Mouse (Mus musculus): ENCODE data around the gene Gm595. TPM values are rescaled to one million over a fixed set of nuclear protein-coding genes. Genes with fewer than 3 reads are reported as not detected.

Gm595 gene
- not detected for polyA plus RNA-seq (2015; fragmentation: Illumina TruSeq; extraction: RNeasy Lipid Tissue Mini Kit (QIAGEN cat#74804); ENCODE audit: low read depth, low replicate concordance)

GRCm38 (mm10) chrX:48877613-48878012, at the start of gene Gm595:
TSS of gene Gm595 (minus strand) at chrX:48877713.

Other genes with a start within 250 kb of the Gm595 start
- not detected for gene Gpr119, start 203.2 kb downstream of the Gm595 start, polyA plus RNA-seq (2015; fragmentation: Illumina TruSeq; extraction: RNeasy Lipid Tissue Mini Kit (QIAGEN cat#74804); ENCODE audit: low read depth, low replicate concordance)
- 7.1 TPM for gene Rbmx2, start 182.7 kb downstream of the Gm595 start, polyA plus RNA-seq (2015; fragmentation: Illumina TruSeq; extraction: RNeasy Lipid Tissue Mini Kit (QIAGEN cat#74804); ENCODE audit: low read depth, low replicate concordance)